Mouse (Mus musculus): Measurements from ENCODE around the gene Arid3a.

The Arid3a gene

GRCm38 (mm10) chr10:79928030-79928694, 1.3 kb downstream of the Arid3a start:
- peak; percentile 66 to 76 for DNase-seq

- DNase-seq: peak; percentile 39 to 51
Measured at GRCm38 (mm10) chr10:79928907-79929701, 2.3 kb downstream of the Arid3a start.

- DNase-seq: no peak
Measured at GRCm38 (mm10) chr10:79929967-79930825, 3.4 kb downstream of the Arid3a start.

- no peak for DNase-seq
Measured at GRCm38 (mm10) chr10:79930826-79931186, 4.0 kb downstream of the Arid3a start.

- DNase-seq: peak in 1 of 2 experiments; percentile 13
Measured at GRCm38 (mm10) chr10:79931797-79932196, 5.0 kb downstream of the Arid3a start.

- DNase-seq: peak; percentile 83 to 90
Measured at GRCm38 (mm10) chr10:79932736-79933135, 5.9 kb downstream of the Arid3a start.

GRCm38 (mm10) chr10:79933145-79933679, 6.4 kb downstream of the Arid3a start:
- peak; percentile 44 to 60 for DNase-seq

GRCm38 (mm10) chr10:79933861-79934260, 7.0 kb downstream of the Arid3a start:
- no peak for DNase-seq

GRCm38 (mm10) chr10:79934272-79934721, 7.5 kb downstream of the Arid3a start:
- peak; percentile 80 to 88 for DNase-seq

- peak; percentile 17 to 39 for DNase-seq
Measured at GRCm38 (mm10) chr10:79934794-79935569, 8.1 kb downstream of the Arid3a start.

GRCm38 (mm10) chr10:79936284-79936910, 9.6 kb downstream of the Arid3a start:
- DNase-seq: peak; percentile 49 to 68

- peak; percentile 69 to 81 for DNase-seq
Measured at GRCm38 (mm10) chr10:79936911-79937441, 10.1 kb downstream of the Arid3a start.

- DNase-seq: peak; percentile 62 to 77
Measured at GRCm38 (mm10) chr10:79937775-79938526, 11.1 kb downstream of the Arid3a start.

- peak in 1 of 2 experiments; percentile 43 for DNase-seq
Measured at GRCm38 (mm10) chr10:79940749-79941148, 13.9 kb downstream of the Arid3a start.

GRCm38 (mm10) chr10:79942988-79943387, 16.1 kb downstream of the Arid3a start:
- peak in 1 of 2 experiments; percentile 3 for DNase-seq

GRCm38 (mm10) chr10:79943471-79943901, 16.6 kb downstream of the Arid3a start:
- peak; percentile 22 to 32 for DNase-seq

- peak; percentile 68 to 82 for DNase-seq
Measured at GRCm38 (mm10) chr10:79945507-79946234, 18.8 kb downstream of the Arid3a start.

GRCm38 (mm10) chr10:79946752-79947322, 20.0 kb downstream of the Arid3a start:
- peak; percentile 21 to 32 for DNase-seq

- no peak for DNase-seq
Measured at GRCm38 (mm10) chr10:79947502-79947901, 20.7 kb downstream of the Arid3a start.

Measured in kidney, postnatal 4 days (tissue).